Mouse (Mus musculus): Measurements from ENCODE around the gene Ing4.

DNA sequence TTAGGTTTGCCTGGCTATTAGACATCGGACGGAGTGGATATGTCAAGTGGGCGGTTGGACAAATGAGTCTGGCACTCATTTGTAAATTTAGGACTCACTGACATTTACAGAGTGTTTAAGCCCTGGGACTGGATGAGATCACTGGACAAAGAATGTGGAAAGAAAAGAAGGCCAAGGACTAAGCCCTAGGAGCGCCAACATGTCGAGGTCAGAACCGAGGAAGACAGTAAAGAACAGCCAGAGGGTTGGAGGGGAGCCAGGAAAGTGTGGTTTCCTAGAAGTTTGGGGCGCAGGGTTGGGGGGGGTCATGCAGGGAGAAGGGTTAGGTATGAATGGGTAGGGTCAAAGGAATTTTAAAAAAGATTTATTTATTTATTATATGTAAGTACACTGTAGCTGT lies 44.3 kb upstream of the Ing4 start:
- TF ChIP-seq MAFK (IDR thresholded peaks at IDR 0.05; ENCODE audit: insufficient read depth, low read depth, low read length) (no peak), ZNF384 (IDR thresholded peaks at IDR 0.05; ENCODE audit: low read depth, low read length) (no peak)

All from ES-E14 (cell line).